17 mouse cellular contexts compared by ENCODE assay signal in the genomic region with DNA sequence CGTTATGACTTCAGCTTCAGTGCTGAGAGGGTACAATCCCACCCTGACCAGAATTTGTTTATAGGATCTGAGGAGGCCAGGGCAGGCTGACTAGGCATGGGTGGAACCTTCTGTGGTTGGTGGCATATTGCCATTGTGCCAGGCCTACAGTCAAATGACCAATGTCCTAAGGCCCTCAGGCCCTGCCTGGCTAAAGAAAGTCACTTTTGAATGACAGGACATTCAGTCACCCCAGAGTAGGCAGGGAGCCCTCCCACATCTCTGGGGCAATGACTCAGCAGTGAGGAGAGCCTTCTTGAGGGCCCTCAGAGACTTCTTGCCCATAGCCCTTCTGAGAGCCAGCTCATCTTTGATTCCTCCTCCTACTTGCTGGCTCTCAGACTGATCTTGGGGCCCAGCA.
"Had no signal": no experiment of that assay in that cellular context is flagged by ENCODE, and none has a peak within 500 bp of the region (broad histone marks: within the 10 kb centered on the region; RNA-seq: fewer than 3 reads in every experiment).

No protein-coding gene starts in this region.

- H3K4me3 ChIP-seq: kidney, embryonic 15.5 days; left cerebral cortex, adult 2 months; liver, embryonic 13.5 days; midbrain, embryonic 15.5 days; neural tube, embryonic 13.5 days had no signal

- H3K4me1 ChIP-seq: kidney, embryonic 15.5 days; liver, embryonic 13.5 days; midbrain, embryonic 15.5 days; neural tube, embryonic 13.5 days had no signal

- DNase-seq: kidney, adult 8-10 months; kidney, postnatal 10 days; kidney, postnatal 36 days; layer of hippocampus, postnatal 36 days; liver, embryonic 13.5 days; lung, adult 2 months; lung, postnatal 14 days; lung, postnatal 4 days; right cerebral cortex, adult 18-20 months; right cerebral cortex, postnatal 14 days; right cerebral cortex, postnatal 4 days; thymus, adult 18-20 months; thymus, postnatal 36 days had no signal

- H3K27ac ChIP-seq: kidney, embryonic 15.5 days; left cerebral cortex, adult 2 months; liver, embryonic 13.5 days; midbrain, embryonic 15.5 days; neural tube, embryonic 13.5 days had no signal
